Mouse (Mus musculus) megakaryocyte progenitor cell, adult 5-6 weeks (primary cell): ENCODE results near the gene Tmem251. TPM values are rescaled to one million over a fixed set of nuclear protein-coding genes. Genes with fewer than 3 reads are reported as not detected.

ENCODE experiments used
- ATAC-seq: replicated peaks from 2 replicates; pipeline ENCODE4 v1.8.0; 2016; ENCODE audit warnings: mild to moderate bottlenecking, moderate TSS enrichment, inconsistent platforms; ENCODE audit not compliant: poor library complexity
- total RNA-seq, 2 experiments: library from RNA; stranded (forward) in 1 of 2; stranded (reverse) in 1 of 2; fragments of 157-497, 149-512 nt in 1 of 2; fragments of 200-1000 nt in 1 of 2; gene quantifications; 2 replicates each; pipeline versions ENCODE4 v1.2.3 to v1.2.4; 2015 to 2017

Tmem251 gene
- total RNA-seq, 2 experiments from 2014 or later, result 8.0 to 8.3 TPM

DNA sequence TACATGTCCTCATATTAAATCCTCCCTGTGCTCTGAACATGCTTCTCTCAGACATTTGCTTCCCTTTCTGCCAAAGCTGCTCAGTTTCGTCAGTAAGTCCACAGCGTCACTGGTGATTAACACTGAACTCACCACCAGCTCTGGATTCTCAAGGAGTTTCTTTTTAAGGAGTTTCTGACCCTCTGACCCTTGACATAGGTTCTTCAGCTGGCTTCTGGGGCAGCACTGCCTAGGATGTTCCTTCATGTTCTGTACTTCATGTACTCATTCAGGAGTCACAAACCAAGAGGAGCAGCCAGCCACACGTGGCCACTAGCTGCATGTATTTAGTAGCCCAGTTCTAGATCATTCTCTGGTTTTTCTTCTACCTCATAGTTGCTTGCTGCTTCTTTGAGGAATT, 4.7 kb downstream of the Tmem251 start:
- ATAC-seq, result no peak

DNA sequence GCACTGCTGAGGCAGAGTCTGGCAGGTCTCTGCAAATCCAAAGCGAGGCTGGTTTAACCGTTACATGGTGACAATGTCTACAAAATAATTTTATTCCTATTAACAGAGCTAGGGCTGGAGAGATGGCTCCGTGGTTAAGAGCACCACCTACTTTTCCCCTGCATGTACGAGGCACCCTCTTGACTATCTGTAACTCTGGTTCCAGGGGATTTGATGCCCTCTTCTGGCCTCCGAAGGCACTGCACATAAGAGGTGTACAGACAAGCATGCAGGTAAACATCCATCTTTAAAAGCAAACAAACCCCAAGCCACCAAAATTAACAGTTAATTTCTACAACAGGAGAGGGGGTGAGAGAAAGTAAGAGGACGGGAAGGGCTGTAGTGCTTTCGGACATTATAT, 12.7 kb downstream of the Tmem251 start:
- ATAC-seq, result peak; percentile 23; the same call in 1 of the 2 replicates

DNA sequence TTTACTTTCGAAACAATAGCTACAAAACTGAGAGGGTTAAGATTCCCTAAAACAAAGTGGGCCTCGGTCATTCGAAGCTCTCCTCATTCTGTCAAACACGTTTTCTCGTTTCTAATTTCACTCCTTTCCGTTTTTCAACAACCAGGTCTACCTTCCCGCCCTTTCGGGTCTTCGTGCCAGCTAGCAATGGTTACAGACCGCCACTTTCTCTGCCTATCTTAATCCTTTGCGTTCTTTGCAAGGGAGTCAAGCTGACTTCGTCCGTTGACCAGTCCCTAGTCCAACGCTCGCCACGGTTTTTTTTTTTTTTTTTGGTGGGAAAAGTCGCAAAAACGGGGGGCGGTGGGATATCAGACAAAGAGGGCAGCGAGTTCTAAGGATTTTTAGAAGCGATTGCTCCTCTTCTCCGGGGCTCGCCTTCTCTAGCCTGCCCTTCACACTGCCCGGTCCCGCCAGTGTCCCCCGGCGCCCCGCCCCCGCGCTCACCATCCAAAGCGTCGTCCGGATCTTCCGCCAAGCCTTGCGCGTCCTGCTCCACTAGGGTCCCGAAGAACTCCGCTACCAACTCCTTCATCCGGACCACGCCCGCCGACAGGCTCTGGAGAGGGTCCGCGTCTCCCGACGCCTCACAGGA, 13.6 kb downstream of the Tmem251 start:
- peak; percentile 59; the same call in 1 of the 2 replicates for ATAC-seq

DNA sequence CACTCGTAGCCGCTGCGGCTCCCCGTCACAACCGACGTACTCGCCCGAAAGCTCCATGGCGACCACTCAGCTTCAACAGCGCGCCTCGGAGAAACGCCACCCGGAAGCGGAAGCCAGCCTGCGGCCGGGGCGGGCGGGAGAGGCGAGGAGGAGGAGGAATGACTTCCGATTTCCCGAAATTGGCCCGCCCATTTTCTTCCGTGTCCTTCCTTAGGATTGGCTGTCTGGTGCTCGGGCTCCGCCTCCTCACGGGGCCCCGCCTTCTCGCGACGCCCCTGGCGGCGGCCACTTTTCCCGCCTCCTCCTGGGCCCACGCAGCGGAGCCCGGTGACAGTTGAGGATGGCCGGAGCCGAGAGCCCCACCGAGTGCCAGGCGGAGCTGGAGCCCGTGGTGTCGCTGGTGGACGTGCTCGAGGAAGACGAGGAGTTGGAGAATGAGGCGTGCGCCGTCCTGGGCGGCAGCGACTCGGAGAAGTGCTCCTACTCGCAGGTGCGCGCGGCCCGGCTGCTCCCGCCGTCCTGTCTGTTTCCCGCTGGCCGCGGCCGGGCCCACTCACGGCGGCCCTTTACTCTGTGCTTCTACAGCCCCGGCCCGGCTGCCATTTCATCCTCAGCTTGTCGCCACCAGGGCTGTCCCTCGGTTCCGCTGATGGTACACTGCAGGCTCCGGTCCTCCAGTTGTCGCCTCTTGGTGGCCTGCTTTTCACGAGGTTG, 14.3 kb downstream of the Tmem251 start, which contains the start of the genes Gm28051, Gon7 and Ubr7:
Gene Gm28051 (minus strand): TSS at position 77 of the 714 bp plus-strand sequence.
Gene Gon7 (minus strand): TSS at position 115 of the 714 bp plus-strand sequence.
Gene Ubr7 (plus strand): TSS at position 279 of the 714 bp plus-strand sequence.
- peak; percentile 93 for ATAC-seq

DNA sequence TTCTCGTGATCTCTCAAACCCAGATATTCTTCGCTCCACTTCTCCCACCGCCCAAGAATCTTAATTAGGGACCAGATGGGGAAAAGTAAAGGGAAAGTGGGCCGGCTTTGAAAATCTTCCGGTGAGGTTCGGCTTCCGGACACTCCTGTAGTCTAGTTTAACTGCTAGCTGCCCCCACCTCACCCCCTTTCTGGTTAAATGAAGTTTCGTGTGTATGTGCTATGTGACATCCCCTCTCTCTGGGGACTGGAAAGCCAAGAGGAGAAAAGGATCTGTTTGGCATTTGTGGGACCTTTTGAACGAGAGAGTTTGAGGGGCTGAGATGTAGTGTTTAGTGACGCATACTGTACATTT, 14.8 kb downstream of the Tmem251 start, which contains the start of gene Gm20604:
Gene Gm20604 (minus strand): TSS at position 270 of the 354 bp plus-strand sequence.
- ATAC-seq, result no peak

DNA sequence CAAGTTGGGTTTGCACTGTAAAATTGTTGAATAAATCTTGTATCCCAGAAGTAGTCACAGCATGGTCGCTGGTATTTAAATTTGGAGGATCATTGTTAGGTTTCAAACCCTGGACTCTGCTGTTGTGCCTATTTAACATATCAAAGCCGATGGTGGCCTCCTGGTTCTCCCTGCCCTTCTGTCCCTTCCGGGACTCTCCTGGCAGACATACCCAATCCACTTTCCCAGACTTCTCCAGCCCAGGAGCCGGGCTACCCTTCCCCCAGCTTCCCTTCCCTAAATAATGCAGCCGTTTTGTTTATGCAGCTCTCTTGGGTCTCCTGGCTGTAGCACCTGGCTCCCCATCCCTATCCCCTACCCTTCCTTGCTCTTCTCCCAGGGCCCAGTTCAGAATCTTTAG, 15.4 kb downstream of the Tmem251 start:
- no peak for ATAC-seq

DNA sequence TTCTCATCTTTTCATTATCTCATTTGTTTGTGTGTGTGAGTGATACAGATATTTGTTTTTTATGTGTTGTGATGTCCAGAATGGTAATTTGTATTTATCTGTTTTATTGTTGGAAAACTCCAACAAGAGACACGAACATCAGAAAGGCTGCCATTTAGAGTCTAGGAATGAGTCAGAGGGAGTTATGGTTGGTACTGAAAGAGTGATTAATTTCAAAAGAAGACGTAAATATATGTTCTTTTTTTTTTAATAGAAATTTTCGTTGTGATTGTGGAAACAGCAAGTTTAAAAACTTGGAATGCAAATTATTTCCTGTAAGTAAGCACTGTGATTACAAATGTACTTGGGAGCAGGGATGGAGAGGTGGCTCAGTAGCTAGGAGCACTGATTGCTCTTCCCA, 18.1 kb downstream of the Tmem251 start:
- no peak for ATAC-seq

DNA sequence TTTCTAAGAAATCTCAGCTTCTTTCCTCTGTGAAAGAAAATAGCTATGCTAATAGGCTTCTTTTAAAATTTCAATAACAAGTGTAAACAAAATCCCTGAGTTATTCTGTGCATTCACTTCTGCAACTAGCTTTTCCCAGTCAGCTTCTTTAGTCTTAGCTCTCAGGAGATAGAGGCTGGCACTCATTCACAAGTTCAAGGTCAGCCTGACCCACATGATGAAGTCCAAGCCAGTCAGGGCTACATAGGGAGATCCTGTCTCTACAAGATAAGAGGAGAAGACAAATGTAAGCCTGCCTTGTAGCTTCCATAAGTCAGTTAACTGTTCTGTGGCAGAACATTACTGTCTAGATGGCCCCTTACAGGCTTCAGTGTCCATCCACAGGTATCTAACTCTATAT, 20.1 kb downstream of the Tmem251 start:
- ATAC-seq, result no peak

DNA sequence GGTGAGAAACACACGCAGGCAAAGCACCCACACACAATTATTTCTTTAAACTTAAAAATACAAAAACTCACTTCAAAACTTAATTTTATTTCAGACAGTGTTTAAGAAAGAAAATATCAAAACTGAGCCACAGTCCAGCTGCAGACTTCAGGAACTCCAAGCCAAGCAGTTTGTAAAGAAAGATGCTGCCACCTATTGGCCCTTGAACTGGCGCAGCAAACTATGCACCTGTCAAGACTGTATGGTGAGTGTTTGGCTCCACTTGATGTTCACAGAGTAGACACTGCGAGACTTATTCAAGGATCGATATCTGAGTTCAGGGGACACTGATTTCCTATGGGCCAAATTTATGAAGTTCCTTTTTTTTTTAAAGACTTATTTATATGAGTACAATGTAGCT, 25.4 kb downstream of the Tmem251 start:
- peak; percentile 57; the same call in 1 of the 2 replicates for ATAC-seq

DNA sequence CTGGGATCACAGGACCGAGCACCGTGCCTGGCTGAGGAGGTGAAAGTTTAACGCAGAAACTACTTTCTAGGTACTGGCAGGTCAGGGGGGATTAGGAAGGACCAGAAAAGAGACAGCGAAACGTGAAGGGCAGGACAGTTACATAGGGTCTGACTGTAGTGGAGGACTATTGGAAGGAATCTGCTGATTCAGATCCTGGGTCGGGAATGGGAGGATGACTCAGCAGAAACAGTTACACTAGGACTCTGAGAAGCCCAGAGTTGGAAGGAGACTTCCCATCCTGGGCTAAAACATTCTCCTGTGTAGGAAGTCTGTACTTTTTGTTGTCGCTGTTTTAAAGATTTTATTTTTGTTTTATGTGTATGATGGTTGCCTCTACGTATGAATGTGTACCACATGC, 28.0 kb downstream of the Tmem251 start:
- ATAC-seq, result no peak

DNA sequence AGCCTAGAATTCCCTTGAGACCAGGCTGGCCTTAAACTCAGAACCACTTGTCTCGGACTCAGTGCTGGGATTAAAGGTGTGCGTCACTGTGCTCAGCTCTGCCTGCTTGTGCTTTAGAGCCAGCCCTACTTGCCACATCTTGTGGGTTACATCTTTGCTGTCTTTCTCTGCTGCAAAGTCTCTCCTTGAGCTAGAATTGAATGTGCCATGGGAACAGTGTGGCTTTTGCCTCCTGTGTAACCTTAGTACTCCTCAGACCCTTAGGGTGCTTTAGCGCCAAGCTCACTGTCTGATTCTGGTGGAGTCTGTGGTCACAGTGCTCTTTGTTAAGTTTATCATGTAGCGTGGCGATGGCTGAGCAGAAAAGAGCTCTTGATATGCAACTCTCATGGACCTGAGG, 29.1 kb downstream of the Tmem251 start:
- no peak for ATAC-seq

DNA sequence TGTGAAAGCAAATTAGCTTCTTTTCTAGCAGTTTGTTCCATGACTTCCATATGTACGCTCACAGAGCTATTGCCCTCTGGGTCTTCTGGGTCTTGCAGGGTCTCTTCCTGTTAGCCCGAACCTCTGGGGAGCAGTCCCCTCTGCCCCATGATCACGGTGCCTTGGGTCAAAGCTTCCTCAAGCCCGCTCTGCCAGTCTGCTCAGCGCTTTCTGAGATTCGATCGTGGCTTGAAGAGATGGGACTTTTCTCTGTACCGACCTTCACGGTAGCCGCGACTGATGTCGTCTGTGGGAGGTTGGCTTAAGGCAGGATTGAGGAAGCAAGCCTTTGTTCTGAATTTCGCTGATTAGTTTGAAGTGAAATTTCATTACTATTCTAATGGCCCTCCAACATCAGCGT, 32.5 kb downstream of the Tmem251 start:
- ATAC-seq, result no peak

DNA sequence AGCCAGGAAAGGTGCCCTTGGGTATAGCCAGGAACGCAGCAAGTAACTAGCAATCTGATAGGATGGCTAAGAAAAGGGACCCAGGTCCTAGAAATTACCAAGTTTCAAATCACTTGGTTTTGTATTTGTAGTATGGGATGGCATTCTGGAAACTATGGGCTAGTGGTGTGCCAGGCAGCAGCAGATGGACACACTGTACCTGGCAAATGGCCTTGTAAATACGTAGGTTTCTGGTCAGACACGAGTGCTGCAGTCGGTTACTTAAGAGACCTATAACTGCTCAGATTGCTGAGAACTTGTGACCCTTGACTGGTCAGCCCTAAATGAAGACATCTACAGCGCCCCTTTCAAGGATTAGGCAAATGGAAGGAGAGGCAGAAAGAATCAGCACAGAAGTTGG, 34.6 kb downstream of the Tmem251 start:
- ATAC-seq, result no peak

DNA sequence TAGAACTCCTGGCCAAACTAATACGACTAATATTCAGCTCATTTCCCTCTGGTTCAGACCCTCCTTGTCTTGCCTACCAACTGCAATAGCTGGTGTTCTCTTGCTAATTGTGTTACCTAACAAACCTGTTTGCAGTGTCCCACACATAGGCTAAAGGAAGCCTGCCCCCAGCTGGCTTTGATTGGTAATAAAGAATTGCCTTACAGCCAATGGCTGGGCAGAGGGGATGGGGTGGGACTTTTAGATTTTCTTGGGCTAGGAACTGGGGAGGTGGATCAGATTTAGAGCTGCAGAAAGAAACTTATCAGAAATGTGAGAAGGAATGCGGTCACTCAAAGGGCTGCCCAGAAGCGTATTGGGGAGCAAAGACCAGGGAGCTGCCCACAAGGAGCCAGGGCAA, 35.9 kb downstream of the Tmem251 start:
- ATAC-seq, result peak; percentile 74

DNA sequence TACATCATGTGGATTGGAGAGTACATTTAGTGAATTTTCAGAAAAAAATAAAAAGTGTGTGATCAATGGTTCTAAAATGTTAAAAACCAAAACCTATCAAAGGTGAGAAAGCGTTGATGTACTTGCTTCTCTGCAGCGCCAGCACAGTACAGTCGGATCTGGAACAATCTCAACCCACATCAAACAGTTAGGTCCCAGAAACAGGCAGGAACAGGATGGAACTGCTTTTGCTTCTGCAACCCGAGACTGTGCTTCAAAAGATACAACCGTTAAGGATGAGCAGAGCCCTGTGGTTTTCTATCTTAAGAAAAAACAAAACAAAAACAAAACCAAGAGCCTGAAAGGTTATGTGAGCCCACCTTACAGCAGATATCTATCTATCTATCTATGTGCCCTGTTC, 39.3 kb downstream of the Tmem251 start:
- ATAC-seq, result no peak

DNA sequence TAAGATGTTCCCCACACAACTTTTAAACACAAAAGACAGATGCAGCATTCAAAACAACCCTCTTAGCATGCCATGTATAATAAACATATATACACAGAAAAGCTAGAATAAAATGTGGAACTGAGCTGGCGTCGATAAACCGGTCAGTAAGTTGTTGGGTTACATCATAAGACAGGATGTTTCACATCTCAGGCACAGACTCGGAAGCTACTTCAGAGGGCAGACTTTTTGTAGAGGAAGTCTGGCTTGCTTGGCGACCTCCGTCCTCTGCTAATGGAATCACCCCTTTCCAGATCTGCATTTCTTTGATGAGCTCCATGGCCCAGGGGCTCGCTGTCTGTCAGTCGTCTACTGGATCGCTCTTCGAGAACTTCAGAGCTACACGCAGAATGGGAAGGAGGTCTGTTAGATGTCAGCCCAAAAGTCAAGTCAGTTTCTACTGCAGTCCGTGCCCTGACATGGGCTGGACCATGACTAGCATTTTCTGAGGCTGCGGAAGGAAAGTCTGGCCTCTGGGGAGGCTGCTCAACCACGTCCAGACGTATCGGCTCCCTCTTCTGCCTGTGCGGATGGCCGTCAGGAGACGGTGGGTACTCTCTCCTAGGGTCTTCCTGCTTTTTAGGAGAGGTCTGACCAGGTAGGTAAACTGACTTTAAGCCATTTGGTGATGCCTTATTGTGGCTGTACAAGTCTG, 41.5 kb downstream of the Tmem251 start:
- peak; percentile 91 for ATAC-seq

DNA sequence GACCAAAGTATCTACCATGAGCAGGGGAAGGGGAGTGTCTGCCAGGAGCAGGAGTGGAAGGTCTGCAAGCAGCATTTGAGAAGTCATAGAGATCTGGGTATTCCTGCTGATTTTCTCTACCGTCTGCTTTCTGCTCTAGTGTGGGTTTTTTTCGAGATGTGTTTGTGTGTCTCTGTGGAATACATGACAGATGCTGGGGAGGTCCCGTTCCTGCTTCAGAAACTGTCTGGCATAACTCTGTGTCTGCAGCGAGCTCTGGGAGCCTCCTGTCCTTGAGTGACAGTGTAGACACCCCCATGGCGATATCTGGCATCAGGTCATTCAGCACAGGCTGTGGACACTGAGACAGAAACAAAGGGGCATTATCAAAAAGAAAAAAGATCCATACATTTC, 42.0 kb downstream of the Tmem251 start:
- no peak for ATAC-seq

DNA sequence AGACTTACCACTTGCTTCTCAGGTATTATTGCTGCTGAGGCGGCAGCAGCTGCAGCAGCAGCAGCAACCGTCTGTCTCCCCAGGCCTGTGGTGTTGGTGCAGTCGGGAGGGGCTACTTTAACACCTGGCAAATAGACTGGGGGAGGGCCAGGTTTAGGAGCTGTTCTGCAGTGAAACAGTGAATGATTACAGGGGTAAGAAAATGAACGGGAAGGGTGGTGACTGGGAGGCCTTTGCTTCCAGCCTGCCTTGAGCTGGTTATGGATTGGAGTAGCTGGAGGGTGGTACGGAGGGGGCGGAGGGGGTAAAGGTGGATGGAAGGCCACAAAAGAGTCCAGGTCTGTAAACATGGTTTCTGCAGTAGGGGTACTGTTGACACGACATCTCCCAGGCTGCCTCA, 44.4 kb downstream of the Tmem251 start:
- ATAC-seq, result no peak
